Mouse (Mus musculus) heart, postnatal 4 days (tissue): ENCODE results near the gene Diras1. TPM values are rescaled to one million over a fixed set of nuclear protein-coding genes. Genes with fewer than 3 reads are reported as not detected.

Experiments
- DNase-seq: peaks from one replicate; pipeline ENCODE4 v3.0.0; 2021
- total RNA-seq, 2 experiments: library from RNA; stranded (reverse); gene quantifications; 2 replicates each; pipeline ENCODE4 v1.2.3; 2021

Diras1 gene
- total RNA-seq, 2 experiments from 2014 or later: not detected

- no peak for DNase-seq
Observed at GRCm38 (mm10) chr10:80970159-80970558, 55.3 kb downstream of the Diras1 start.

Other genes starting within 250 kb of the Diras1 start
- 10 to 100 TPM; 46.0 to 51.7 TPM for gene Sf3a2, start 227.5 kb downstream of the Diras1 start, total RNA-seq
- 10 to 100 TPM; 36.2 to 37.1 TPM for gene Plekhj1, start 227.0 kb downstream of the Diras1 start, total RNA-seq
- 1 to 10 TPM in 1 of 2 experiments, under 1 TPM in 1; 0.61 to 1.0 TPM for gene Amh, start 220.4 kb downstream of the Diras1 start, total RNA-seq
- gene Jsrp1, start 212.2 kb downstream of the Diras1 start, total RNA-seq: 1 to 10 TPM in 1 of 2 experiments, under 1 TPM in 1; 0.62 to 1.6 TPM
- 1,000 to 10,000 TPM; 1,002 to 1,049 TPM for gene Oaz1, start 199.0 kb downstream of the Diras1 start, total RNA-seq
- 1 to 10 TPM; 1.8 to 2.5 TPM for gene Lingo3, start 181.6 kb downstream of the Diras1 start, total RNA-seq
- gene Lsm7, start 170.5 kb downstream of the Diras1 start, total RNA-seq: 10 to 100 TPM; 29.9 to 35.0 TPM
- 10 to 100 TPM; 23.4 to 24.8 TPM for gene Sppl2b, start 170.4 kb downstream of the Diras1 start, total RNA-seq
- not detected for gene Tmprss9, start 153.8 kb downstream of the Diras1 start, total RNA-seq
- gene Timm13, start 124.7 kb downstream of the Diras1 start, total RNA-seq: 100 to 1,000 TPM; 162 to 169 TPM
- gene Lmnb2, start 107.4 kb downstream of the Diras1 start, total RNA-seq: 10 to 100 TPM; 15.5 to 17.2 TPM
- gene Gadd45b, start 95.6 kb downstream of the Diras1 start, total RNA-seq: 1 to 10 TPM; 6.4 to 9.5 TPM
- under 1 TPM; 0.38 to 0.47 TPM for gene Gng7, start 10.7 kb downstream of the Diras1 start, total RNA-seq
- 1 to 10 TPM; 7.6 to 7.8 TPM for gene Slc39a3, start 11.8 kb upstream of the Diras1 start, total RNA-seq
- gene Sgta, start 34.5 kb upstream of the Diras1 start, total RNA-seq: 100 to 1,000 TPM; 102 to 103 TPM
- 10 to 100 TPM; 14.5 to 15.5 TPM for gene Thop1, start 44.4 kb upstream of the Diras1 start, total RNA-seq
- gene Creb3l3, start 73.2 kb upstream of the Diras1 start, total RNA-seq: 1 to 10 TPM; 1.8 to 2.3 TPM
- gene Map2k2, start 80.3 kb upstream of the Diras1 start, total RNA-seq: 100 to 1,000 TPM; 134 to 141 TPM
- gene Zbtb7a, start 109.6 kb upstream of the Diras1 start, total RNA-seq: 10 to 100 TPM; 37.0 to 43.0 TPM
- gene Pias4, start 142.3 kb upstream of the Diras1 start, total RNA-seq: 10 to 100 TPM; 17.5 to 18.6 TPM
- 1,000 to 10,000 TPM; 1,326 to 1,351 TPM for gene Eef2, start 151.0 kb upstream of the Diras1 start, total RNA-seq
- gene Dapk3, start 157.3 kb upstream of the Diras1 start, total RNA-seq: 10 to 100 TPM; 41.9 to 45.7 TPM
- not detected for gene 4930442H23Rik, start 158.2 kb upstream of the Diras1 start, total RNA-seq
- 10 to 100 TPM; 44.1 to 74.9 TPM for gene Nmrk2, start 176.4 kb upstream of the Diras1 start, total RNA-seq
- under 1 TPM; 0.23 to 0.24 TPM for gene Atcay, start 205.2 kb upstream of the Diras1 start, total RNA-seq
- 1 to 10 TPM; 4.2 to 5.5 TPM for gene Zfr2, start 207.5 kb upstream of the Diras1 start, total RNA-seq
- gene Matk, start 227.3 kb upstream of the Diras1 start, total RNA-seq: under 1 TPM; 0.21 to 0.56 TPM
- gene Mrpl54, start 241.3 kb upstream of the Diras1 start, total RNA-seq: 100 to 1,000 TPM; 118 to 125 TPM
- 10 to 100 TPM; 49.0 to 53.0 TPM for gene Apba3, start 241.3 kb upstream of the Diras1 start, total RNA-seq